In the genomic region with DNA sequence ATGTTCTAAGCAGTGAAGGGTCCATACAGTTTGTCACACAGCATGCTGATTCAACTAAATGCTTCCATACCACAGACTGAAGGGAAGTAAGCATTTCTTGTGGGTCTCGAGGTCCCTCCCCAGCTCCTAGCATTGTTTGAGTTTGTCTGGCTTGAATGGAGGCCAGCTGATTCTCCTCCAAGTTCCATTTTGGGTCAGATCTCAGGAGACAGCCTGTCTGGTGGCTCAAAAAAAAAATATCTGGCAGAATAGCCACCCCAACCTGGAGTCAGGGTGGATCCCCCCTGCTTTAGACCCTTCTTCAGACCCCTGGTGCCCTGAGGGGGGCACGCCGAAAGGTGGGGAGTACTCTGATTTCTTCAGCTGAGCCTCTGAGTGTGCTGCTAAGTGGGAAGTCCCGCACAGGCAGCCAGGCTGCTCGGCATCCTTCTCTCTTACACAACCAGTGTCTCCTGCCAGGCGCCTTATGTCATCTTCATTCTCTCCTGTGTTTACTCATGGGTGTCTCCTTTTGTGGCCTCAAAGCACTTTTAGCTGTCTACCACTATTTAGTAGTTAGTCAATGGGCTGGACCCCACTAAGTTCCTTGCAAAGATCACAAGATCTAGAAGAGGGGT, we compare ENCODE assay signal across 9 mouse cellular contexts. TPM values are rescaled to one million over a fixed set of nuclear protein-coding genes. Genes with fewer than 3 reads are reported as not detected.
DNase-seq lines count a peak whose midpoint lies in the region; ATAC-seq lines count a peak whose summit lies in the region.
"Had no signal": no experiment of that assay in that cellular context is flagged by ENCODE, and none has a peak within 500 bp of the region (broad histone marks: within the 10 kb centered on the region; RNA-seq: fewer than 3 reads in every experiment).

No protein-coding gene starts in this region.

- no peak overlapping the region for H3K4me2 ChIP-seq in hindbrain, embryonic 14.5 days (replicated peaks)
- H3K4me2 ChIP-seq: liver, embryonic 13.5 days had no signal

- H3K36me3 ChIP-seq in hindbrain, embryonic 14.5 days (replicated peaks; ENCODE audit: control insufficient read depth, insufficient read depth) = no peaks in the 10 kb centered on the region
- H3K36me3 ChIP-seq: liver, embryonic 13.5 days had no signal

- WGBS in hindbrain, embryonic 14.5 days = 82% methylated on average over 6 of the region's 6 CpGs

- ATAC-seq in hindbrain, embryonic 14.5 days (ENCODE audit: low FRiP score) = no peak

- no peak overlapping the region for H3K4me3 ChIP-seq in hindbrain, embryonic 14.5 days (replicated peaks; ENCODE audit: low read length)
- H3K4me3 ChIP-seq: liver, embryonic 13.5 days had no signal

- no peaks in the 10 kb centered on the region for H3K9me3 ChIP-seq in hindbrain, embryonic 14.5 days (ENCODE audit: control insufficient read depth, low read length)
- H3K9me3 ChIP-seq: liver, embryonic 13.5 days had no signal

- DNase-seq in adrenal gland, adult 2 months = peak; percentile 50
- no peak for DNase-seq in adrenal gland, postnatal 25 days
- peak; percentile 76 for DNase-seq in 3T3-L1 (ENCODE audit: low read depth, low spot score)
- DNase-seq in gastrocnemius, adult 8-10 months (ENCODE audit: low spot score in 2 of 2) = peak; percentile 49 to 64
- DNase-seq in kidney, postnatal 36 days = peak; percentile 63 to 64
- no peak for DNase-seq in yolk sac, embryonic 10.5 days (ENCODE audit: low spot score)
- DNase-seq in spleen, postnatal 14 days (ENCODE audit: low spot score in 2 of 2) = no peak
- no peak for DNase-seq in hindbrain, embryonic 14.5 days (ENCODE audit: low spot score)
- DNase-seq: liver, embryonic 13.5 days had no signal

- no peaks in the 10 kb centered on the region for H3K27me3 ChIP-seq in hindbrain, embryonic 14.5 days (ENCODE audit: control insufficient read depth, insufficient read depth, low read length)
- H3K27me3 ChIP-seq: liver, embryonic 13.5 days had no signal

- H3K4me1 ChIP-seq in hindbrain, embryonic 14.5 days (replicated peaks; ENCODE audit: control insufficient read depth, insufficient read depth, low read length) = no peaks in the 10 kb centered on the region
- H3K4me1 ChIP-seq: liver, embryonic 13.5 days had no signal

- H3K9ac ChIP-seq in hindbrain, embryonic 14.5 days = no peak overlapping the region
- H3K9ac ChIP-seq: liver, embryonic 13.5 days had no signal

- no peak overlapping the region for H3K27ac ChIP-seq in hindbrain, embryonic 14.5 days
- H3K27ac ChIP-seq: liver, embryonic 13.5 days had no signal

RNA-seq across cellular contexts. Expression of a gene that starts 35.0 kb away (rescaled TPM):
- 1 to 10 TPM; 1.2 to 2.7 TPM for total RNA-seq in adrenal gland, adult 2 months (2021)
- polyA plus RNA-seq in adrenal gland, adult 2 months (2012; rRNA removed) = 3.1 and 3.5 TPM in 2 replicates
- total RNA-seq in adrenal gland, postnatal 25 days (2021) = 0.95 and 1.6 TPM in 2 replicates
- under 1 TPM in 3 of 4 experiments, not detected in 1; 0.11 to 0.18 (median 0.12) TPM for total RNA-seq in gastrocnemius, adult 8-10 months (2022)
- 1.0 and 1.1 TPM in 2 replicates for polyA plus RNA-seq in hindbrain, embryonic 14.5 days (2014; fragmentation: Nextera tagmentation; extraction: Ambion mirVana)

Comparison
In these comparisons a context has a peak if more than half of its experiments do, and no peak if none do; other contexts are left out.
1. DNase-seq: peak in adrenal gland, adult 2 months (single experiment), 3T3-L1 (single experiment), gastrocnemius, adult 8-10 months (2 of 2) and kidney, postnatal 36 days (2 of 2); none in adrenal gland, postnatal 25 days (single experiment), yolk sac, embryonic 10.5 days (single experiment), spleen, postnatal 14 days (0 of 2) and hindbrain, embryonic 14.5 days (single experiment).